Mouse (Mus musculus): ENCODE measurements around the gene Ndufs8.

The Ndufs8 gene

GRCm38 (mm10) chr19:3927989-3928388 lies 15.4 kb upstream of the Ndufs8 start:
- H3K4me3 ChIP-seq (replicated peaks; ENCODE audit: low read length), result no peak overlapping the region
- TF ChIP-seq POU5F1 (IDR thresholded peaks at IDR 0.05; ENCODE audit: borderline replicate concordance, low read length) (no peak), CTCF (conservative IDR thresholded peaks at IDR 0.05; ENCODE audit: low read length) (no peak), NANOG (IDR thresholded peaks at IDR 0.05; ENCODE audit: borderline replicate concordance, low read length) (no peak)
- no peaks in the 10 kb centered on the region for H3K36me3 ChIP-seq (ENCODE audit: insufficient read depth, low read length)
- 0 out of 2 replicates have a peak, but pooled peaks cover 4% of the 10 kb centered on the region for H3K27me3 ChIP-seq (ENCODE audit: insufficient read depth, low read length)
- no peaks in the 10 kb centered on the region for H3K9me3 ChIP-seq (ENCODE audit: low read length)
- H3K4me1 ChIP-seq (replicated peaks; ENCODE audit: low read depth, low read length), result peaks cover 53% of the 10 kb centered on the region

GRCm38 (mm10) chr19:3926685-3927084 lies 14.1 kb upstream of the Ndufs8 start:
- no peak overlapping the region for H3K4me3 ChIP-seq (replicated peaks; ENCODE audit: low read length)
- H3K4me1 ChIP-seq (replicated peaks; ENCODE audit: low read depth, low read length), result peaks cover 60% of the 10 kb centered on the region
- TF ChIP-seq CTCF (conservative IDR thresholded peaks at IDR 0.05; ENCODE audit: low read length), result no peak
- TF ChIP-seq NANOG (IDR thresholded peaks at IDR 0.05; ENCODE audit: borderline replicate concordance, low read length), result no peak
- no peak for TF ChIP-seq POU5F1 (IDR thresholded peaks at IDR 0.05; ENCODE audit: borderline replicate concordance, low read length)
- H3K9me3 ChIP-seq (ENCODE audit: low read length), result no peaks in the 10 kb centered on the region
- H3K36me3 ChIP-seq (ENCODE audit: insufficient read depth, low read length), result no peaks in the 10 kb centered on the region
- 0 out of 2 replicates have a peak, but pooled peaks cover 4% of the 10 kb centered on the region for H3K27me3 ChIP-seq (ENCODE audit: insufficient read depth, low read length)

- TF ChIP-seq CTCF (conservative IDR thresholded peaks at IDR 0.05; ENCODE audit: low read length), result no peak
- no peak for TF ChIP-seq NANOG (IDR thresholded peaks at IDR 0.05; ENCODE audit: borderline replicate concordance, low read length)
- no peak for TF ChIP-seq POU5F1 (IDR thresholded peaks at IDR 0.05; ENCODE audit: borderline replicate concordance, low read length)
- Histone ChIP-seq H3K9me3 (ENCODE audit: low read length) (no peaks in the 10 kb centered on the region), H3K4me3 (replicated peaks; ENCODE audit: low read length) (no peak overlapping the region), H3K4me1 (replicated peaks; ENCODE audit: low read depth, low read length) (peaks cover 60% of the 10 kb centered on the region), H3K27me3 (ENCODE audit: insufficient read depth, low read length) (0 out of 2 replicates have a peak, but pooled peaks cover 4% of the 10 kb centered on the region), H3K36me3 (ENCODE audit: insufficient read depth, low read length) (no peaks in the 10 kb centered on the region)
Observed at GRCm38 (mm10) chr19:3926279-3926678, 13.7 kb upstream of the Ndufs8 start.

GRCm38 (mm10) chr19:3925859-3926258 lies 13.3 kb upstream of the Ndufs8 start:
- Histone ChIP-seq H3K27me3 (ENCODE audit: insufficient read depth, low read length) (0 out of 2 replicates have a peak, but pooled peaks cover 4% of the 10 kb centered on the region), H3K36me3 (ENCODE audit: insufficient read depth, low read length) (no peaks in the 10 kb centered on the region), H3K4me1 (replicated peaks; ENCODE audit: low read depth, low read length) (peaks cover 57% of the 10 kb centered on the region), H3K9me3 (ENCODE audit: low read length) (no peaks in the 10 kb centered on the region), H3K4me3 (replicated peaks; ENCODE audit: low read length) (no peak overlapping the region)
- TF ChIP-seq CTCF (conservative IDR thresholded peaks at IDR 0.05; ENCODE audit: low read length) (no peak), NANOG (IDR thresholded peaks at IDR 0.05; ENCODE audit: borderline replicate concordance, low read length) (no peak), POU5F1 (IDR thresholded peaks at IDR 0.05; ENCODE audit: borderline replicate concordance, low read length) (no peak)

DNA sequence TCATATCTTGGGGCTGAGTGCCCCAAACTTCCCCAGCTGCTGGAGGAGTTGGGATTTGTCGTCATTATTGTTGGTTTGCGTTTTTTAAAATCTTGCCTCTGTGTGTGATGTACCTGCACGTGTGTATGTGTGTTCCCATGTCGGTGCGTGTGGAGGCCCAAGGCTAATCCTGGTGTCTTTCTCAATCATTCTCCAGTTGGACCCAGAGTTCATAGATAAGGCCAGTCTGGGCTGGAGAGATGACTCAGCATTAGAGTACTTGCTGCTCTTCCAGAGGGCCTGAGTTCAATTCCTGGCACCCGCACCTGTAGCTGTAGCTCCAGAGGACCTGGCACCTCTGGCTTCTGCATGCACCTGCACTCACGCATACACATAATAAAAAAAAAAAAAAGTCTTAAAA lies 12.3 kb upstream of the Ndufs8 start:
- TF ChIP-seq POU5F1 (IDR thresholded peaks at IDR 0.05; ENCODE audit: borderline replicate concordance, low read length) (no peak), CTCF (conservative IDR thresholded peaks at IDR 0.05; ENCODE audit: low read length) (no peak), NANOG (IDR thresholded peaks at IDR 0.05; ENCODE audit: borderline replicate concordance, low read length) (no peak)
- H3K4me1 ChIP-seq (replicated peaks; ENCODE audit: low read depth, low read length), result peaks cover 57% of the 10 kb centered on the region
- no peak overlapping the region for H3K4me3 ChIP-seq (replicated peaks; ENCODE audit: low read length)
- H3K36me3 ChIP-seq (ENCODE audit: insufficient read depth, low read length), result no peaks in the 10 kb centered on the region
- no peaks in the 10 kb centered on the region for H3K9me3 ChIP-seq (ENCODE audit: low read length)
- no peaks in the 10 kb centered on the region for H3K27me3 ChIP-seq (ENCODE audit: insufficient read depth, low read length)

- Histone ChIP-seq H3K9me3 (ENCODE audit: low read length) (no peaks in the 10 kb centered on the region), H3K27me3 (ENCODE audit: insufficient read depth, low read length) (no peaks in the 10 kb centered on the region), H3K4me1 (replicated peaks; ENCODE audit: low read depth, low read length) (peaks cover 57% of the 10 kb centered on the region), H3K36me3 (ENCODE audit: insufficient read depth, low read length) (no peaks in the 10 kb centered on the region), H3K4me3 (replicated peaks; ENCODE audit: low read length) (peak overlapping the region; percentile 26; the same call in 1 of the 2 replicates)
- TF ChIP-seq POU5F1 (IDR thresholded peaks at IDR 0.05; ENCODE audit: borderline replicate concordance, low read length) (no peak), NANOG (IDR thresholded peaks at IDR 0.05; ENCODE audit: borderline replicate concordance, low read length) (no peak), CTCF (conservative IDR thresholded peaks at IDR 0.05; ENCODE audit: low read length) (no peak)
Observed at GRCm38 (mm10) chr19:3924190-3924589, 11.6 kb upstream of the Ndufs8 start.

- H3K27me3 ChIP-seq (ENCODE audit: insufficient read depth, low read length), result no peaks in the 10 kb centered on the region
- H3K4me3 ChIP-seq (replicated peaks; ENCODE audit: low read length), result peak overlapping the region; percentile 26; the same call in 1 of the 2 replicates
- no peaks in the 10 kb centered on the region for H3K36me3 ChIP-seq (ENCODE audit: insufficient read depth, low read length)
- TF ChIP-seq CTCF (conservative IDR thresholded peaks at IDR 0.05; ENCODE audit: low read length) (no peak), NANOG (IDR thresholded peaks at IDR 0.05; ENCODE audit: borderline replicate concordance, low read length) (no peak), POU5F1 (IDR thresholded peaks at IDR 0.05; ENCODE audit: borderline replicate concordance, low read length) (no peak)
- no peaks in the 10 kb centered on the region for H3K9me3 ChIP-seq (ENCODE audit: low read length)
- peaks cover 56% of the 10 kb centered on the region for H3K4me1 ChIP-seq (replicated peaks; ENCODE audit: low read depth, low read length)
Observed at GRCm38 (mm10) chr19:3923586-3923985, 11.0 kb upstream of the Ndufs8 start.

GRCm38 (mm10) chr19:3922661-3923371 lies 10.2 kb upstream of the Ndufs8 start:
- Histone ChIP-seq H3K4me1 (replicated peaks; ENCODE audit: low read depth, low read length) (peaks cover 63% of the 10 kb centered on the region), H3K27me3 (ENCODE audit: insufficient read depth, low read length) (no peaks in the 10 kb centered on the region), H3K4me3 (replicated peaks; ENCODE audit: low read length) (no peak overlapping the region), H3K9me3 (ENCODE audit: low read length) (no peaks in the 10 kb centered on the region), H3K36me3 (ENCODE audit: insufficient read depth, low read length) (no peaks in the 10 kb centered on the region)
- no peak for TF ChIP-seq POU5F1 (IDR thresholded peaks at IDR 0.05; ENCODE audit: borderline replicate concordance, low read length)
- no peak for TF ChIP-seq NANOG (IDR thresholded peaks at IDR 0.05; ENCODE audit: borderline replicate concordance, low read length)
- no peak for TF ChIP-seq CTCF (conservative IDR thresholded peaks at IDR 0.05; ENCODE audit: low read length)

Data from E14TG2a.4 (cell line).